Mouse (Mus musculus): ENCODE data around the gene Nrsn2.

Nrsn2 gene

GRCm38 (mm10) chr2:152376345-152376741 is at the start of gene Nrsn2:
TSS of gene Nrsn2 (minus strand) at chr2:152376638.
- DNase-seq (ENCODE audit: low spot score in 2 of 2), result peak in 1 of 2 experiments; percentile 38

DNA sequence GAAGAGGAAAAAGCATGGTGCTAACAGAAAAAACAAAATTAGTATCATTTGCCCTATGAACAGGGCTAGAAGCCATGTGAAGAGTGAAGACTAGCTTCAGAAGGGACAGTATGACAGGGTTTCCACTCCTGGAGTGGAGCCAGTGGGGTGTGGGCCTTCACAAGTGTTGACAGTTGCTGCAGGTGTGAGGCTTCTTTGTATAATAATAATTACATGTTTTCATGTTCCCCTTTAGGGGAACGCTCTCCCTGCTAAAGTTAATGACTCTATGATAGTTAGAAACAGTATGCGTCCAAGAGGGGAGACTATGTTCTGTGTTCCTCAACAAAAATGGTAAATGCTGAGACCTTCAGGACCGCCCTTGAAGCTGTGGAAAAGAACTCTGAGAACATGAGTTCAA is 39.3 kb upstream of the Nrsn2 start:
- no peak for DNase-seq (ENCODE audit: low spot score in 2 of 2)

DNA sequence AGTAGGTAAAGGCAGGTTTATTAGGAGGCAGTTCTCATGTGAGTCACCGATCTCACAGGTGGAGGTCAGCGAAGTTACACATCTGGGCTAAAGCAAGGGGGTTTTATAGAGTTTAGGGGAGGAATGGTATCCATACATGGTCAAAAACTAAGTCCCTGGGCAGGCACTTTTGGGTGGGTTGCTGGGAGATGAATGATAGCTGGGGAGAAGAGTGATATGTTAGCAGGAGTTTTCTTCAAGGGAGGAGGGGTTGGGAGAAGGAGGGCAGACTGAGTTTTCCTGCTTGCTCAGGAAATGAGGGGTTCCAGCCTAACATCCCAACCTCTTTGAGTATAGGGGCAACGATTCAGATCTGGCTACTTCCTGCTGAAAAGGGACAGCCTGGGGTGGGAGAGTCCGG is 38.8 kb upstream of the Nrsn2 start, which contains the start of gene 6820408C15Rik:
6820408C15Rik (plus strand) TSS at position 301 of the 400 bp plus-strand sequence.
- no peak for DNase-seq (ENCODE audit: low spot score in 2 of 2)

GRCm38 (mm10) chr2:152414591-152415165 is 38.2 kb upstream of the Nrsn2 start, which contains the start of gene Zcchc3:
TSS of gene Zcchc3 (minus strand) at chr2:152415027.
- DNase-seq (ENCODE audit: low spot score in 2 of 2), result peak; percentile 72 to 88

DNA sequence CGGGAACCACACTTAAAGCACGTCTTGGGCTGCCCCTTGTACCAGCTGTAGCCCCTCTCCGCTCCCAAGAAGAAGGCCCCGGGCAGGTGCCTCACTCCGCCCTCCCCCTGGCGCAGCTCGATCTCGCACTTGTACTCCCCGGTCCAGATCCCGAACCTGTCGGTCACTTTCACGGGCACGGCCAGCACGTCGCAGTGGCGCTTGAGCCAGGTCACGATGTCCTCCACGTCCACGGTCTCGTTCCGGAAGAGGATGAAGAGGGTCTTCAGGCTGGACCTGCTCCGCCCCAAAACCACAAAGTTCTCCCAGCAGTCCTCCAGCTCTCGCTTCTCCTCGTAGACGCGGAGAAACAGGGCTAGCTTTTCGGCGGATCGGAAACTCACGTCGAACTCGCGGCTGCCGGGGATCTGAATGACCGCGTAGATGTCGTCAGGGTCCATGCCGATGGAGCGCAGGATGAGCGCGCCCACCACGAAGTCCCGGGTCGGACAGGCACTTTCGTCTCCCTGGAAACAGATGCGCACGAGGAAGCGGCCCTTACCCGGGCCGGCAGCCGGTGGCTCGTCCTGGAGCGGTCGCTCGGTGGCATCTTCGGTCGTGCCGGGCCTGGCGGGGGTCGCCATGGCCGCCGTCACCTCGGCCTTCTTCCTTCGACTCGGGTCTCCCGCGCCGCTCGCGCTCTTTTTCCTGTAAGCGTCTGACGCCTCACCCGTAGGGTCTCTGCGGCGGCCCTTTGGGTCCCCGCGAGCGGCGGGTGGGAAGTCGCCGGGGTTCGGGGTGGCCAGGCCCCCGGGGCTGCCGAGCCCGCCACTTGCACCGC is 37.5 kb upstream of the Nrsn2 start:
- DNase-seq (ENCODE audit: low spot score in 2 of 2), result peak in 1 of 2 experiments; percentile 31

- no peak for DNase-seq (ENCODE audit: low spot score in 2 of 2)
These were observed 36.8 kb upstream of the Nrsn2 start for GRCm38 (mm10) chr2:152413158-152413764.

DNA sequence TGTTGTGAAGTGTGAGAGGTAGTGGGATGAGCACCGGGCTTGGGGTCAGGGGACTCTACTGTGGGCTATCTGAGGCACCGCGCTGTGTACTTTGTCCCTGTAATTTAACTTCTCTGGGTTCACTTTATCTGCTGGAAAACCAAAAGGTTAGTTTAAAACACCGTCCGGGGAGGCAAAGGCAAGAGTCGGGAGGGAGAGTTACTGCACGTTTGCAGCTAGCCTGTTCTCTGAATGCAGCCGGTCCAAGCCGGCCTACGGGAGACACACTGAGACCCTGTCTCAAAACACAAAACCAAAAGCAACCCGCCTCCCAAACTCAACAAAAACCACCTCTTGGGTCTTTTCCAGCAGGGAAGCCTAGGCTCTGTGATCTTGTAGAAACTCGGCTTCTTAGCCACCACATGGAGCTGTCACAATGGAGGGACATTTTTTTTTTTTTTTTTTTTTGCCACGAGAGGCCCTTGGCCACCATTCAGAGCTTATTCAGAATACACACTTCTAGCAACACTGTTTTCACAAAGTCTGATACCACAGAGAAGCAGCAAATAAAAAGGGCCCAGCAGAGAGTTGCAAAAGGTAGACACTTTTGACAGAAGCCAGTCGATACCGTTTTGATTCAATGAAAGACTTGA is 36.2 kb upstream of the Nrsn2 start:
- no peak for DNase-seq (ENCODE audit: low spot score in 2 of 2)

- no peak for DNase-seq (ENCODE audit: low spot score in 2 of 2)
These were observed 35.0 kb upstream of the Nrsn2 start for GRCm38 (mm10) chr2:152411471-152411870.

GRCm38 (mm10) chr2:152410971-152411371 is 34.5 kb upstream of the Nrsn2 start:
- DNase-seq (ENCODE audit: low spot score in 2 of 2), result peak; percentile 61 to 84

GRCm38 (mm10) chr2:152409781-152410180 is 33.3 kb upstream of the Nrsn2 start:
- no peak for DNase-seq (ENCODE audit: low spot score in 2 of 2)

DNA sequence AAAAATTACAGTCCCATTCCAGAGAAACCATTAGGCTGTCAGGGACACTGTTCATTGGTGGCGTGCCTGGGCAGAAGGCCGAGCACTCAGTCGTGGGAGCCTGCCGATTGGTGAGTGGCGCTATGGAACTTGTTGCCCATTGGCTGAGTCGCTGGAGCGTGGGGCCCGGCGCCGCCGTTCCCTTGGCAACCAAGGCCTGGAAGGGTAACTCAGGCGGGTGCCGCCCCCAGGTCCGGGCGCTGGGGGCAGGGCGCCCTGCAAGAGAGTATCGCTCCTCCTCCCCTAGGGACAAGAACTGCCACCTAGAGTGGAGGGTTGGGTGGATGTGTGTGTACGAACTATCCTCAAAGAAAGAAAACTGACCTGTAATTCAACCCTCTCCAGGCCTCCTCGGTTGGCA is 29.7 kb upstream of the Nrsn2 start:
- peak; percentile 85 to 94 for DNase-seq (ENCODE audit: low spot score in 2 of 2)

- DNase-seq (ENCODE audit: low spot score in 2 of 2), result no peak
These were observed 22.7 kb upstream of the Nrsn2 start for GRCm38 (mm10) chr2:152399122-152399542.

DNA sequence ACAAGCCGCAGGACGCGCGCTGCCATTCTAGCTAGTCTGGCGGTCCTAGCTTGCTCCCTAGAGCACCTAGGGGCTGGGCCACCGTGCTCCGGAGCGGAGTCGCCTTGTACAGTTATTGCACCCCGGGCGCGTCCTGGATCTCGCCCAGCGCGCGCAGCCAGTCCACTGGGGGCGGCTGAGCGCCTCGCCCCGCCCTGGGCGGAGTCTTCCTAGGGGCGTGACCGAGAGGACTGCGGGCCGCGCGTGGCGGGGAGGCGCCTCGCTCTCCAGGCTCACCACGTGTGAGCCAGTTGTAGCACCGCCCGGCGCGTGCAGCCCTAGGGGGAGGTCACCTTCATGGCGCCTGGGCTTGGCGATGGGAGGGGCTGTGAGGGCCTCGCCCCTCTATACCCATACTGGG is 22.3 kb upstream of the Nrsn2 start:
- peak; percentile 70 to 89 for DNase-seq (ENCODE audit: low spot score in 2 of 2)

- peak; percentile 98 to 99 for DNase-seq (ENCODE audit: low spot score in 2 of 2)
These were observed 21.4 kb upstream of the Nrsn2 start, which contains the start of gene Sox12 for GRCm38 (mm10) chr2:152397680-152398435. TSS of gene Sox12 (minus strand) at chr2:152398063.

DNA sequence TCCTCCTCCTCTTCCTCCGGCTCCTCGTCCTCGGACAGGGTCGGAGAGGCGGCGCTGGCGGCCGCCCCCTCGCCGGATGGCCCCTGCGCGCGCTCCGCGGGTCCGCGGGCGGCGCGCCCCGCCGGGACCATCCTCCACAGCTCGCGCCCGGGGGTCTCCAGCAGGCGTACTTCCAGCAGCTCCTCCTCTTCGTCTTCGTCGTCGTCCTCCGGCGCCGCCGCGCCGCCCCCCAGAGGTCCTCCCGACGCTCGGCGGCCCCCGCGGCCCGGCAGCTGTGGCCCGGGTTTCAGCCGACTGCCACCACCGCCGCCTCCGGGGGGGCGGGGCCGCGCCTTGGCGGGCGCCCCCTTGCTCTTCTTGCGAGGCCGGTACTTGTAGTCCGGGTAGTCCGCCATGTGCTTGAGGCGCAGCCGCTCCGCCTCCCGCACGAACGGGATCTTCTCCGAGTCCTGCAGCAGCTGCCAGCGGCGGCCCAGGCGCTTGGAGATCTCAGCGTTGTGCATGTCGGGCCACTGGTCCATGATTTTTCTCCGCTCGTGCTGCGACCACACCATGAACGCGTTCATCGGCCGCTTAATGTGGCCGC is 20.7 kb upstream of the Nrsn2 start:
- peak; percentile 65 to 82 for DNase-seq (ENCODE audit: low spot score in 2 of 2)

DNA sequence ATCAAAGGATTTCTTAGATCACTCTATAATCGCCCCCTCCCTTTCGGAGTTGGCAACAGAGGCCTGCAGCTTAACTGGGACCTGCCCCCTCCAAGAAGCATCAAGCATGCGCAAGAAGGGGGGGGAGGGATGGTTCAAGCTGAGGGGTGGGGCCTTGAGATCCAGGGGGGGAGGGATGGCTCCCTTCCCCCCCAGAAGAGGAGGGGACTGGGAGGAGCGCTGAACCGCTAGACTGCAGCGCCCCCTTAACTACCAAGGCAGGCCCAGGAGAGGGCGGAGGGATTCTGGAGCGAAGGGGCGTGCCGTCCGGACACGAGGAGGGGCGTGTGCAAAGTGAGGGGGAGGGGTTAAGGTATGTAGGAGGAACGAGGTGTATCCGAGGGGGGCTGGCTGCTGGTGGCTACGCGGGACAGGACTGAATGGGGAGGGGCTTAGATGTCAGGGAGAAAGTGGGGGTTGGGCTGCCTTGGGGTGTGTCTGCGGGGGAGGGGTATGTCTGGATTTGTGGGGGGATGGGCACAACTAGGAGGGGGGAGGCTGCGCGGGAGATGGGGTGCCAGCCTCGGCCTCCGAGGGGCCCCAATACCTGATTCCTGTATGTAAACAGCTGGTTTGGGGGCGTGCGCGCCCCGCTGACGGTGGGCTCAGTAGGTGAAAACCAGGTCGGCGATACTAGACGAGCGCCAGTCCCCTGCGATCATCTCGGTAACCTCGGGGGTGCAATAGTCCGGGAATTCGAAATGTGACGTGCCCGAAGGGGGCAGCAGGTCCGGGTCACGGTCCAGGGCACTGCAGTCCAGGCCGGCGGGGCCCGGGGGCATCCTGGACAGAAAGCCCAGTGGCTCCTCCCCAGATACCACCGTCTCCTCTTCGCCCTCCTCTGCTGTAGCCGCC is 19.9 kb upstream of the Nrsn2 start:
- DNase-seq (ENCODE audit: low spot score in 2 of 2), result peak; percentile 65 to 85

DNA sequence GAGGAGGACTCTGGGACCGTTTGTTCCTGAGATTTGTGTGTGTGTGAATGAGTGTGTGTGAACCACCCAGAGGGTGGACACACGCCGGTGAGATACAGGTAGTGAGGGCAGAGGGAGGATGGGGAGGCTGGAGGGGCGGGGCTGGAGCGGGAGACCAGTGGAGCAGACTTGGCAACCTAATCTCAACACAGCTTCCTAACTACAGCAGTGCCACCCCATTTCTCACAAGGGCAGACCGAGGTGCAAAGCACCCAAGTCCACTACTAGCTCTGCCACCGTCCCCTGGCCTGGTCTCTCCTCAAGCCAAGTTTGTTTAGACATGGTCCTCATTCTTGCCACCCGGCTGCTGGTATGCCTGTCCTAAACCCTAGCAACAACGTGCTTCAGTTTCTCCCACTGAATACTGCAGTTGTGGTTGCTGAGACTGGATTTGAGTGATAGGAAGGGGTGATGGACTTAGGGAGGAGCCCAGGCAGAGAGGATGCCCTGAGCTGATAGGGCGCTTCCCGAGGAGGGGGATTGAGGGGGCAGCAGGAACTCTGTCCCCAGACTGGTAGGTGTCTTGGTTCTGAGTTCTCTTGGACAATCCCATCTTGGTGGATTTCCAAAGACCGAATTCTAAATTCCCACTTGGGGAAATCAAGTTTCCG is 19.0 kb upstream of the Nrsn2 start:
- no peak for DNase-seq (ENCODE audit: low spot score in 2 of 2)

DNA sequence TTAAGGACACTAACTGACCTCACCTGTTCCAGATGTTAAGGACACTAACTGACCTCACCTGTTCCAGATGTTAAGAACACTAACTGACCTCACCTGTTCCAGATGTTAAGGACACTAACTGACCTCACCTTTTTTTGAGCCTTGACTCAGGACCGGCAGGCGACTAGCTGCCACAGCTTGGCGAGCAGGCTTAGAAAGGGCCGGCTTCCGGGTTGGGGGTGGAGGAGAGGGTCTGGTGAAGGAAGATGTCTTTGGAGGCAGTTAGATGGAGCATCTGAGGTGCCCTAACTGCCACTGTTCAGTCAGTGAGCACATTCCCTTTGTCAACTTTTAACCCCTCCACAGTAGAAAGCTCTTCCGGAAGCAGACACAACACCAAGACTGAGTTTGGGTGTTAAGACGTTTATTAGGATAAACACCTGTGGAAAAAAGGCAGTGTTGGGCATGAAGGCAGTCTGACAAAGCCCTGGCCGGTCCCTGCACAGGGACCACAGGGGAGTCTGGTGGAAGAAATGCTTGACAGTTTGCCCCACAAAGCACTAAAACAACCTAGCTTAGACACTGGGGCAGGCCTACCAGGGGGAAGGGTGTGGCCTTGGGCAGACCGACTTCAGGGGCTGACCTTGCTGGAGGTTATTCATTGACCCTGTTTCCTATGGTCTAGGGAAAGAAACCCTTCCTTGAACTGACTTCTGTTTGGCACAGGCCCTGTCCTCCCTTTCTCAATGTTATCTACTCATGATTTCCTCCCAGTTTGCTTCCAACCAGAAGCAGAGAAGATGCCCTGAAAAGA is 17.0 kb upstream of the Nrsn2 start:
- DNase-seq (ENCODE audit: low spot score in 2 of 2), result no peak

GRCm38 (mm10) chr2:152392786-152393185 is 16.3 kb upstream of the Nrsn2 start:
- DNase-seq (ENCODE audit: low spot score in 2 of 2), result peak in 1 of 2 experiments; percentile 37

Data from cerebellum, postnatal 4 days (tissue).